Mouse (Mus musculus) ES-E14 (cell line): ENCODE data around the gene Tm2d1. TPM values are rescaled to one million over a fixed set of nuclear protein-coding genes. Genes with fewer than 3 reads are reported as not detected.

Source experiments
- DNase-seq: peaks from one replicate; pipeline ENCODE4 v3.0.0-alpha.2; 2013; ENCODE audit warnings: low read depth, low spot score
- H3K27ac ChIP-seq: 2 replicates; pipeline ENCODE4 v1.5.1; 2012; ENCODE audit warnings: low read depth, mild to moderate bottlenecking, low read length, moderate library complexity, mixed read lengths; ENCODE audit not compliant: poor library complexity, insufficient read depth, severe bottlenecking
- H3K36me3 ChIP-seq: 2 replicates; pipeline ENCODE4 v1.6.1; 2012; ENCODE audit warnings: mild to moderate bottlenecking, low read length, moderate library complexity, mixed read lengths; ENCODE audit not compliant: control insufficient read depth, poor library complexity, insufficient read depth, severe bottlenecking
- H3K4me1 ChIP-seq, 2 experiments: fragments of 150-350 bp in 1 of 2; sonication (generic) in 1 of 2; 2 replicates each; pipeline ENCODE4 v1.6.1; 2012; ENCODE audit warnings: low read length in 2 of 2, mild to moderate bottlenecking in 1 of 2, mixed read lengths in 1 of 2; ENCODE audit not compliant: control insufficient read depth in 2 of 2, insufficient read depth in 2 of 2, poor library complexity in 1 of 2
- H3K4me3 ChIP-seq, 2 experiments: fragments of 150-350 bp in 1 of 2; sonication (generic) in 1 of 2; 2 replicates each; pipeline ENCODE4 v1.5.1; 2012; ENCODE audit warnings: low read length in 2 of 2, low read depth in 1 of 2, mild to moderate bottlenecking in 1 of 2, mixed read lengths in 1 of 2; ENCODE audit not compliant: insufficient read depth in 1 of 2, poor library complexity in 1 of 2, severe bottlenecking in 1 of 2
- H3K9ac ChIP-seq: 2 replicates; pipeline ENCODE4 v1.6.1; 2012; ENCODE audit warnings: low read depth, mild to moderate bottlenecking, low read length, mixed read lengths; ENCODE audit not compliant: poor library complexity, insufficient read depth, severe bottlenecking
- H3K9me3 ChIP-seq: fragments of 150-350 bp; sonication (generic); 2 replicates; pipeline ENCODE4 v1.6.1; 2012; ENCODE audit warnings: low read depth, mild to moderate bottlenecking, low read length; ENCODE audit not compliant: control insufficient read depth, insufficient read depth
- CHD2 ChIP-seq: IDR thresholded peaks from 2 replicates; pipeline ENCODE4 v1.6.1; 2014; ENCODE audit warnings: mild to moderate bottlenecking, low read depth, low read length, inconsistent platforms
- HCFC1 ChIP-seq: IDR thresholded peaks from 2 replicates; pipeline ENCODE4 v1.6.1; 2012; ENCODE audit warnings: low read length, inconsistent platforms, borderline replicate concordance; ENCODE audit not compliant: insufficient read depth
- MAFK ChIP-seq: IDR thresholded peaks from 2 replicates; pipeline ENCODE4 v1.6.1; 2014; ENCODE audit warnings: mild to moderate bottlenecking, low read depth, low read length, inconsistent platforms; ENCODE audit not compliant: insufficient read depth
- ZC3H11A ChIP-seq: IDR thresholded peaks from 2 replicates; pipeline ENCODE4 v1.6.1; 2012; ENCODE audit warnings: low read depth, mild to moderate bottlenecking, inconsistent platforms, low read length, borderline replicate concordance
- ZNF384 ChIP-seq: IDR thresholded peaks from 2 replicates; pipeline ENCODE4 v1.6.1; 2012; ENCODE audit warnings: low read depth, low read length, inconsistent platforms
- in situ Hi-C, 2 experiments: fragments of 600-800 bp; cut with MboI; formaldehyde crosslinking; loops; one replicate each; pipeline ENCODE4 v1.15.1; 2025; ENCODE audit warnings: low sequenced_read_pairs in 2 of 2, inconsistent platforms in 1 of 2; ENCODE audit not compliant: unreplicated experiment in 2 of 2
- total RNA-seq: library from RNA; depleted of rRNA; stranded (reverse); fragments of 300-350 nt; gene quantifications from 2 replicates; pipeline ENCODE4 v1.2.3, GENCODE M21; 2012

The Tm2d1 gene
- total RNA-seq, 1 experiment, result 19.1 TPM

DNA sequence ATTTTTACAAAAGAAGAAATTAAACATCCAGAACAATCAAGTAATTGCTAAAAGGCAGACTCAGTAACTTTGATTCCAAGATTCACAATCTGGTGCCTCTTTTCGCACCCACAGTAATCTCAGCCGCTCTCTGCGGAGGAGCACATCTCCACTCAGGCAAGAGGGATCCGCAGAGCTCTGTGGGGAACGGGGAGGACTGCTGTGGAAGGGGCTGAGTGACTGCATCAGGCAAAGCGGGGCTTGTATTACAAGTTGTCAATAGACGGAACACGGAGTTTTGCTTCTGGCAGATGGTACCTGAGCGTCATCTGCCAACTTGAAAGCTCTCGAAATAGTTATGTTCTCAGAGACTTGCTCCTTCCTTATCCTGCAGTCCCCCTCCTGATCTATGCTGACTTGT, 37.3 kb downstream of the Tm2d1 start:
- DNase-seq, result no peak
- Histone ChIP-seq H3K9me3 (no peaks in the 10 kb centered on the region), H3K27ac (no peak overlapping the region), H3K4me1 (0 out of 4 replicates have a peak, but pooled peaks cover 0 to 1% of the 10 kb centered on the region in 2 experiments), H3K36me3 (no peaks in the 10 kb centered on the region), H3K9ac (no peak overlapping the region), H3K4me3 (no peak overlapping the region)
- TF ChIP-seq HCFC1 (no peak), ZNF384 (no peak), ZC3H11A (no peak), CHD2 (no peak), MAFK (no peak)
- in situ Hi-C loops, result no loop called here

DNA sequence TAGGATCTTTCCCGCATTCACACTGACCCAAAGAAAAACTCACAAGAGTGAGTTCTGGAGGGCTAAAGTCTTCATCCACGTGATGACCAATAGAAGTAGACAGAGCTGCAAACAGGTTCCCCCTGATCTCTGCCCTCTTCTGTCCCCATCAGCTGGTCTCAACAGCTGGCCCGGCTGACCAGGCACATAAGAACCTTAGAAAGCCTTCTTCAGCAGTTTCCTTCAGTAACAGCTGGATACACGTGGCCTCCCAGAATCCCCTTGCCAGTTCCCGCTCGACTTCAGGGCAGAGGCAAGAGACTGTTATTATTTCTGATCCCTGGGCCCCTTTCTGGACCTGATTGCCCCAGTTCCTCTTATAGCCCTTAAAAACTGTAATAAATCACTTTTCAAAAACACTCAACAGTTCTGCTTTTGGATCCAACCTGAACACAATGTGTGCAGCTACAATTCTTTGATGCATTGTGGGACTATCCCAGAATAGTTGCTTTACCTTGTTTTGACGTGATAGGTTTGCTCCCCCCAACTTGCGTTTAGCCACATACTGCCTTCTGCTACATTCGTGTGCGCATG, 43.0 kb downstream of the Tm2d1 start:
- Histone ChIP-seq H3K4me1 (no peaks in the 10 kb centered on the region), H3K9ac (no peak overlapping the region), H3K36me3 (no peaks in the 10 kb centered on the region), H3K9me3 (no peaks in the 10 kb centered on the region), H3K27ac (no peak overlapping the region), H3K4me3 (no peak overlapping the region)
- DNase-seq, result no peak
- TF ChIP-seq CHD2, result no peak
- no peak for TF ChIP-seq ZNF384
- TF ChIP-seq ZC3H11A, result no peak
- no peak for TF ChIP-seq MAFK
- no peak for TF ChIP-seq HCFC1
- in situ Hi-C loops, result no loop called here

DNA sequence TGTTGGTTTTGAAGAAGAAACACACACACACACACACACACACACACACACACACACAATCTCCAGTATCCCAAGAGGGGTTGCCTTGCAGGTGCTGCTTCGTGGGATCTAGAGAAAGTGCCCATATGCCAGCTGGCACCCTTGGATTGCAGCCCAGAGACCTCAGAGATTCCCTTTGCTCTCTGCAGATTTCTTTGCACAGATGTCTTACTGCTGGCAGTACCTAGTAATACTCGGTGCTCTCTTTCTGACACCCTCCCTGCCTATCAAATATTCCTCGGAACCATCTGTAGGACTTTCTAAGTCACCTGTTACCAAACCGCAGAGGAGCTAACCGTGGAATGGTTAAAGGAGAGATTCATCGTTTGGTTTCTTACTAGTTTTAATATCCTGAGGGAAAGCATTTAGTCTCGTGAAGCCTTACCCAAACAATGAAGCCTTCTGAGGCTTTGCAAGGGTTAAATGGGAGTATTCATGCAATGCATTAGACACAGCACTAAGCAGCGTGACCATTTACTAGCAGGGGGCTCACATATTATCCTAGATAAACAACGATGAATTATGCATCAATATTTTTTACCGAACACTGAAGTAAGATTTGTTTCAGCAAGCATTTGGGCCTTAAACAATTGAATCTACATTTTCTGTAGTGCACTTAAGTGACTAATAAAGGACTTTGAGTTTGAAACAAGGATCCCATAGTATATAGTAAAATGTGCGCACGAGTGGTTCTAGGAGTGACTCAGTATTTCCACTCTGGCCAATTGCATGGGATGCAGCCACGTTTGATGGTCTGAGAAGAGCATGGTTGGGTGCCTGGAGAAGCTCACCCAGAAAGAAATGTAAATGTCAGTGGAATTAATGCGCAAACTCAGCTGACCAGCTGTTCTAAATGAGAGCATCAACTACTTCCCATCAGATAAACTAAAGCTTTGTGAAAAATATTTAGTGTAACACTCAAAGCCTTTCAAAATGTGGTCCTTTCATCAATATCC, 44.2 kb downstream of the Tm2d1 start:
- in situ Hi-C loops, result no loop called here
- no peak for DNase-seq
- no peak overlapping the region for H3K27ac ChIP-seq
- TF ChIP-seq MAFK, result no peak
- no peak for TF ChIP-seq ZC3H11A
- TF ChIP-seq ZNF384, result no peak
- TF ChIP-seq CHD2, result no peak
- TF ChIP-seq HCFC1, result no peak
- H3K36me3 ChIP-seq, result no peaks in the 10 kb centered on the region
- no peak overlapping the region for H3K4me3 ChIP-seq
- no peaks in the 10 kb centered on the region for H3K9me3 ChIP-seq
- H3K9ac ChIP-seq, result no peak overlapping the region
- no peaks in the 10 kb centered on the region for H3K4me1 ChIP-seq

DNA sequence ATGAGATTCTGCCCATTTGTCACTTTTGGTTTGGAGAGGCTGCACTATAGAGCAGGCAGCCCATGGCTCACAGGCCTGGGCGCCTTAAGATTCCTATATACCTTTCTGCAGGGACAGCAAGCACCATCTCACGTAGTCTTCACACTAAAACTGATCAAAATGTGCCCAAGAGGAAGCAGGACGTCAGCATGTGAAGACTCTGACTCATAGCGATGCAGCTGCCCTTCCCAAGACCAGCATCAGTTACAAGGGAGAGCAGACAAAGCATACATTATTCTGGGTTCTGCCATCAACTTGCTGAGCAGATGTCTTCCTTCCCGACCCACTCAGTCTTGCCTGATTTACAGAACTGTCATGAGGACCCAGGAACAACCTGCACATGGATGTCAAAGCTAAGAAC, 45.9 kb downstream of the Tm2d1 start:
- H3K9me3 ChIP-seq, result no peaks in the 10 kb centered on the region
- H3K9ac ChIP-seq, result no peak overlapping the region
- no peak for DNase-seq
- no peak overlapping the region for H3K27ac ChIP-seq
- in situ Hi-C loops, result no loop called here
- no peak for TF ChIP-seq MAFK
- no peak for TF ChIP-seq ZNF384
- TF ChIP-seq ZC3H11A, result no peak
- TF ChIP-seq CHD2, result no peak
- no peak for TF ChIP-seq HCFC1
- H3K36me3 ChIP-seq, result no peaks in the 10 kb centered on the region
- H3K4me1 ChIP-seq, result no peaks in the 10 kb centered on the region
- no peak overlapping the region for H3K4me3 ChIP-seq
